Mouse (Mus musculus) heart, adult 18-20 months (tissue): ENCODE measurements around the gene Gjc1. TPM values are rescaled to one million over a fixed set of nuclear protein-coding genes. Genes with fewer than 3 reads are reported as not detected.
A peak's percentile ranks its signal among the peaks of the same experiment; 100 is the strongest.

ENCODE experiments used
- DNase-seq, 2 experiments: peaks; one replicate each; pipeline ENCODE4 v3.0.0; 2021 to 2022; ENCODE audit warnings: mixed read lengths in 1 of 2
- long read RNA-seq, 2 experiments: library from polyadenylated mRNA; stranded (forward); transcript quantifications; one replicate each; pipeline ENCODE4 v2.0.0; 2021
- total RNA-seq, 2 experiments: library from RNA; stranded (reverse); gene quantifications; 2 replicates each; pipeline ENCODE4 v1.2.3; 2021

The Gjc1 gene
- total RNA-seq = 10 to 100 TPM; 17.2 to 18.2 TPM
- long read RNA-seq, experiment 1, transcript Gjc1-201 (3 exons, 1,903 nt) = major isoform, 21 of 30 reads
- long read RNA-seq, experiment 1, partial matches to known transcripts = 1 of 30 reads
- long read RNA-seq, experiment 1, other reads (novel, unspliced or antisense) = 6 of 30 reads
- long read RNA-seq, experiment 2, partial matches to known transcripts = 0 of 7 reads
- long read RNA-seq, experiment 2, other reads (novel, unspliced or antisense) = 3 of 7 reads

- peak; percentile 70 to 80 for DNase-seq
These were observed at the start of gene Gjc1 for GRCm38 (mm10) chr11:102819021-102819782. Gene Gjc1 (minus strand): TSS chr11:102819700.

GRCm38 (mm10) chr11:102864272-102864671 is 44.8 kb upstream of the Gjc1 start:
- peak; percentile 50 to 86 for DNase-seq

- no peak for DNase-seq
These were observed 40.4 kb upstream of the Gjc1 start for GRCm38 (mm10) chr11:102859933-102860332.

GRCm38 (mm10) chr11:102858951-102859350 is 39.5 kb upstream of the Gjc1 start:
- no peak for DNase-seq

GRCm38 (mm10) chr11:102855941-102856340 is 36.4 kb upstream of the Gjc1 start:
- no peak for DNase-seq

GRCm38 (mm10) chr11:102853760-102854159 is 34.3 kb upstream of the Gjc1 start:
- DNase-seq = no peak

GRCm38 (mm10) chr11:102851883-102852282 is 32.4 kb upstream of the Gjc1 start:
- DNase-seq = peak; percentile 58 to 89

GRCm38 (mm10) chr11:102845926-102846325 is 26.4 kb upstream of the Gjc1 start:
- no peak for DNase-seq

- no peak for DNase-seq
These were observed 19.2 kb upstream of the Gjc1 start for GRCm38 (mm10) chr11:102838616-102839150.

- DNase-seq = peak; percentile 36 to 74
These were observed 18.6 kb upstream of the Gjc1 start for GRCm38 (mm10) chr11:102838126-102838525.

GRCm38 (mm10) chr11:102837385-102837784 is 17.9 kb upstream of the Gjc1 start:
- DNase-seq = no peak

GRCm38 (mm10) chr11:102836146-102836545 is 16.6 kb upstream of the Gjc1 start:
- peak; percentile 40 to 70 for DNase-seq

- no peak for DNase-seq
These were observed 16.0 kb upstream of the Gjc1 start, which contains the start of gene Higd1b for GRCm38 (mm10) chr11:102835549-102835948. Gene Higd1b (plus strand): TSS chr11:102835849.

GRCm38 (mm10) chr11:102834219-102834618 is 14.7 kb upstream of the Gjc1 start:
- DNase-seq = peak; percentile 35 to 62

- no peak for DNase-seq
These were observed 13.3 kb upstream of the Gjc1 start for GRCm38 (mm10) chr11:102832700-102833297.

- DNase-seq = no peak
These were observed 10.8 kb upstream of the Gjc1 start for GRCm38 (mm10) chr11:102830276-102830675.

GRCm38 (mm10) chr11:102827097-102827496 is 7.6 kb upstream of the Gjc1 start:
- DNase-seq = peak in 1 of 2 experiments; percentile 25

GRCm38 (mm10) chr11:102826476-102826875 is 7.0 kb upstream of the Gjc1 start:
- DNase-seq = no peak

- DNase-seq = no peak
These were observed 1.7 kb upstream of the Gjc1 start for GRCm38 (mm10) chr11:102821231-102821630.

- DNase-seq = no peak
These were observed 932 bp upstream of the Gjc1 start for GRCm38 (mm10) chr11:102820432-102820831.

GRCm38 (mm10) chr11:102819783-102820385 is 384 bp upstream of the Gjc1 start:
- DNase-seq = no peak
